Mouse (Mus musculus) stomach, postnatal 0 days (tissue): ENCODE measurements around the gene Men1.

Experiments
- CTCF ChIP-seq: IDR thresholded peaks from 2 replicates; pipeline ENCODE4 v1.5.1; 2016; ENCODE audit warnings: antibody characterized with exemption, low read depth, mild to moderate bottlenecking, moderate library complexity
- EP300 ChIP-seq: optimal IDR thresholded peaks from 2 replicates; pipeline ENCODE3; 2016; ENCODE audit warnings: antibody characterized with exemption

GRCm38 (mm10) chr19:6321358-6321757 lies 13.4 kb upstream of the Men1 start:
- no peak for TF ChIP-seq CTCF
- no peak for TF ChIP-seq EP300
